Mouse (Mus musculus) stomach, postnatal 0 days (tissue): ENCODE data around the gene Nap1l1.

ENCODE experiments used
- CTCF ChIP-seq: IDR thresholded peaks from 2 replicates; pipeline ENCODE4 v1.5.1; 2016; ENCODE audit warnings: antibody characterized with exemption, low read depth, mild to moderate bottlenecking, moderate library complexity
- EP300 ChIP-seq: optimal IDR thresholded peaks from 2 replicates; pipeline ENCODE3; 2016; ENCODE audit warnings: antibody characterized with exemption

- TF ChIP-seq CTCF (no peak), EP300 (no peak)
These were observed 64.4 kb downstream of the Nap1l1 start for GRCm38 (mm10) chr10:111537410-111537809.
